Mouse (Mus musculus): ENCODE results near the gene Ces1f. TPM values are rescaled to one million over a fixed set of nuclear protein-coding genes. Genes with fewer than 3 reads are reported as not detected.

The Ces1f gene
- polyA plus RNA-seq (2015; fragmentation: Nextera tagmentation; extraction: Ambion mirVana): 0.13 and 0.43 TPM in 2 replicates

- Histone ChIP-seq H3K4me1 (ENCODE audit: control insufficient read depth, insufficient read depth, low read length) (no peaks in the 10 kb centered on the region), H3K27ac (ENCODE audit: low read length) (no peak within 1 kb of the TSS), H3K9me3 (ENCODE audit: control insufficient read depth, low read length) (no peaks in the 10 kb centered on the region), H3K9ac (ENCODE audit: low read depth, low read length) (no peak within 1 kb of the TSS), H3K36me3 (ENCODE audit: control insufficient read depth, insufficient read depth, low read length) (no peaks in the 10 kb centered on the region), H3K4me2 (ENCODE audit: low read depth, low read length) (no peak within 1 kb of the TSS), H3K27me3 (replicated peaks; ENCODE audit: control insufficient read depth, insufficient read depth, low read length) (no peaks in the 10 kb centered on the region), H3K4me3 (ENCODE audit: low read length) (no peak within 1 kb of the TSS)
- 100% methylated on average over 1 of the region's 1 CpGs for WGBS
- no peak for ATAC-seq
These were observed at the start of gene Ces1f for GRCm38 (mm10) chr8:93279556-93279955. TSS of gene Ces1f (minus strand) at chr8:93279747.

- Histone ChIP-seq H3K27me3 (replicated peaks; ENCODE audit: control insufficient read depth, insufficient read depth, low read length) (no peaks in the 10 kb centered on the region), H3K4me1 (ENCODE audit: control insufficient read depth, insufficient read depth, low read length) (no peaks in the 10 kb centered on the region), H3K4me2 (ENCODE audit: low read depth, low read length) (no peak overlapping the region), H3K36me3 (ENCODE audit: control insufficient read depth, insufficient read depth, low read length) (no peaks in the 10 kb centered on the region), H3K9me3 (ENCODE audit: control insufficient read depth, low read length) (no peaks in the 10 kb centered on the region), H3K4me3 (ENCODE audit: low read length) (no peak overlapping the region), H3K9ac (ENCODE audit: low read depth, low read length) (no peak overlapping the region), H3K27ac (ENCODE audit: low read length) (no peak overlapping the region)
- 62% methylated on average over 2 of the region's 2 CpGs for WGBS
- peak; percentile 87 for ATAC-seq
These were observed 45.6 kb upstream of the Ces1f start for GRCm38 (mm10) chr8:93325123-93325522.

GRCm38 (mm10) chr8:93317031-93317430, 37.5 kb upstream of the Ces1f start:
- no peak for ATAC-seq
- Histone ChIP-seq H3K27me3 (replicated peaks; ENCODE audit: control insufficient read depth, insufficient read depth, low read length) (no peaks in the 10 kb centered on the region), H3K4me2 (ENCODE audit: low read depth, low read length) (no peak overlapping the region), H3K27ac (ENCODE audit: low read length) (no peak overlapping the region), H3K4me3 (ENCODE audit: low read length) (no peak overlapping the region), H3K9ac (ENCODE audit: low read depth, low read length) (no peak overlapping the region), H3K9me3 (ENCODE audit: control insufficient read depth, low read length) (no peaks in the 10 kb centered on the region), H3K4me1 (ENCODE audit: control insufficient read depth, insufficient read depth, low read length) (no peaks in the 10 kb centered on the region), H3K36me3 (ENCODE audit: control insufficient read depth, insufficient read depth, low read length) (no peaks in the 10 kb centered on the region)
- 90% methylated on average over 2 of the region's 2 CpGs for WGBS

GRCm38 (mm10) chr8:93315557-93315956, 36.0 kb upstream of the Ces1f start:
- H3K4me3 ChIP-seq (ENCODE audit: low read length): no peak overlapping the region
- H3K9me3 ChIP-seq (ENCODE audit: control insufficient read depth, low read length): no peaks in the 10 kb centered on the region
- no peak for ATAC-seq
- no peak overlapping the region for H3K9ac ChIP-seq (ENCODE audit: low read depth, low read length)
- no peak overlapping the region for H3K27ac ChIP-seq (ENCODE audit: low read length)
- no peaks in the 10 kb centered on the region for H3K36me3 ChIP-seq (ENCODE audit: control insufficient read depth, insufficient read depth, low read length)
- H3K27me3 ChIP-seq (replicated peaks; ENCODE audit: control insufficient read depth, insufficient read depth, low read length): no peaks in the 10 kb centered on the region
- WGBS: 87% methylated on average over 2 of the region's 2 CpGs
- no peaks in the 10 kb centered on the region for H3K4me1 ChIP-seq (ENCODE audit: control insufficient read depth, insufficient read depth, low read length)
- H3K4me2 ChIP-seq (ENCODE audit: low read depth, low read length): no peak overlapping the region

GRCm38 (mm10) chr8:93283896-93284295, 4.3 kb upstream of the Ces1f start:
- H3K27me3 ChIP-seq (replicated peaks; ENCODE audit: control insufficient read depth, insufficient read depth, low read length): no peaks in the 10 kb centered on the region
- no peaks in the 10 kb centered on the region for H3K36me3 ChIP-seq (ENCODE audit: control insufficient read depth, insufficient read depth, low read length)
- H3K4me1 ChIP-seq (ENCODE audit: control insufficient read depth, insufficient read depth, low read length): no peaks in the 10 kb centered on the region
- H3K27ac ChIP-seq (ENCODE audit: low read length): no peak overlapping the region
- no peak overlapping the region for H3K4me2 ChIP-seq (ENCODE audit: low read depth, low read length)
- no peaks in the 10 kb centered on the region for H3K9me3 ChIP-seq (ENCODE audit: control insufficient read depth, low read length)
- no peak for ATAC-seq
- H3K4me3 ChIP-seq (ENCODE audit: low read length): no peak overlapping the region
- WGBS: 81% methylated on average over 2 of the region's 2 CpGs
- H3K9ac ChIP-seq (ENCODE audit: low read depth, low read length): no peak overlapping the region

GRCm38 (mm10) chr8:93282349-93282748, 2.8 kb upstream of the Ces1f start:
- ATAC-seq: no peak
- H3K36me3 ChIP-seq (ENCODE audit: control insufficient read depth, insufficient read depth, low read length): no peaks in the 10 kb centered on the region
- no peak overlapping the region for H3K9ac ChIP-seq (ENCODE audit: low read depth, low read length)
- H3K27ac ChIP-seq (ENCODE audit: low read length): no peak overlapping the region
- 80% methylated on average over 3 of the region's 3 CpGs for WGBS
- H3K4me3 ChIP-seq (ENCODE audit: low read length): no peak overlapping the region
- H3K27me3 ChIP-seq (replicated peaks; ENCODE audit: control insufficient read depth, insufficient read depth, low read length): no peaks in the 10 kb centered on the region
- H3K4me2 ChIP-seq (ENCODE audit: low read depth, low read length): no peak overlapping the region
- H3K9me3 ChIP-seq (ENCODE audit: control insufficient read depth, low read length): no peaks in the 10 kb centered on the region
- H3K4me1 ChIP-seq (ENCODE audit: control insufficient read depth, insufficient read depth, low read length): no peaks in the 10 kb centered on the region

- no peak overlapping the region for H3K9ac ChIP-seq (ENCODE audit: low read depth, low read length)
- H3K4me3 ChIP-seq (ENCODE audit: low read length): no peak overlapping the region
- WGBS: 69% methylated on average over 4 of the region's 4 CpGs
- H3K36me3 ChIP-seq (ENCODE audit: control insufficient read depth, insufficient read depth, low read length): no peaks in the 10 kb centered on the region
- H3K9me3 ChIP-seq (ENCODE audit: control insufficient read depth, low read length): no peaks in the 10 kb centered on the region
- H3K27ac ChIP-seq (ENCODE audit: low read length): no peak overlapping the region
- no peaks in the 10 kb centered on the region for H3K4me1 ChIP-seq (ENCODE audit: control insufficient read depth, insufficient read depth, low read length)
- no peaks in the 10 kb centered on the region for H3K27me3 ChIP-seq (replicated peaks; ENCODE audit: control insufficient read depth, insufficient read depth, low read length)
- ATAC-seq: no peak
- no peak overlapping the region for H3K4me2 ChIP-seq (ENCODE audit: low read depth, low read length)
These were observed 1.3 kb downstream of the Ces1f start for GRCm38 (mm10) chr8:93278176-93278805.

GRCm38 (mm10) chr8:93274609-93275008, 4.9 kb downstream of the Ces1f start:
- no peaks in the 10 kb centered on the region for H3K4me1 ChIP-seq (ENCODE audit: control insufficient read depth, insufficient read depth, low read length)
- no peak overlapping the region for H3K4me3 ChIP-seq (ENCODE audit: low read length)
- no peaks in the 10 kb centered on the region for H3K27me3 ChIP-seq (replicated peaks; ENCODE audit: control insufficient read depth, insufficient read depth, low read length)
- H3K9me3 ChIP-seq (ENCODE audit: control insufficient read depth, low read length): no peaks in the 10 kb centered on the region
- no peaks in the 10 kb centered on the region for H3K36me3 ChIP-seq (ENCODE audit: control insufficient read depth, insufficient read depth, low read length)
- H3K27ac ChIP-seq (ENCODE audit: low read length): no peak overlapping the region
- 74% methylated on average over 4 of the region's 4 CpGs for WGBS
- ATAC-seq: no peak
- H3K4me2 ChIP-seq (ENCODE audit: low read depth, low read length): no peak overlapping the region
- no peak overlapping the region for H3K9ac ChIP-seq (ENCODE audit: low read depth, low read length)

DNA sequence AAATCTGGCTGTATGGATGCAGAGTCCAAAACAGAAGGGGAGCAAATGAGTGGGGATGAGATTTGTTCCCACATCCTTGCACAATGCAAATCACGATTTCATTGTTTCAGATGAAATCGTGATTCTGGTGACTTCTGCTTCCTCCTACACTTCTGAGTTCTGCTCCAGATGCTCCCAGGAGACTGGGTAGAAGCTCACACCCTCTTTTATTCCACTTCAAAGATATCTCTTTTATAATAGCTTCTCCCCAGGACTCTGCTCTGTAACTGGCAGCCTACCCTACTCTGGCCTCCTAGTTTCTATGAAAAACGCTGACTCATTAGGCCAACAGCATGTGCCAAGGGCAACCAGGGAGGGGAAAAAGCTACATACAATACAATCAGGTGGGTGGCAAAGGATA, 6.2 kb downstream of the Ces1f start:
- no peaks in the 10 kb centered on the region for H3K36me3 ChIP-seq (ENCODE audit: control insufficient read depth, insufficient read depth, low read length)
- no peak overlapping the region for H3K9ac ChIP-seq (ENCODE audit: low read depth, low read length)
- WGBS: 77% methylated on average over 3 of the region's 3 CpGs
- H3K27ac ChIP-seq (ENCODE audit: low read length): no peak overlapping the region
- H3K27me3 ChIP-seq (replicated peaks; ENCODE audit: control insufficient read depth, insufficient read depth, low read length): no peaks in the 10 kb centered on the region
- no peak overlapping the region for H3K4me3 ChIP-seq (ENCODE audit: low read length)
- H3K9me3 ChIP-seq (ENCODE audit: control insufficient read depth, low read length): no peaks in the 10 kb centered on the region
- H3K4me1 ChIP-seq (ENCODE audit: control insufficient read depth, insufficient read depth, low read length): no peaks in the 10 kb centered on the region
- peak; percentile 81 for ATAC-seq
- H3K4me2 ChIP-seq (ENCODE audit: low read depth, low read length): no peak overlapping the region

- no peak overlapping the region for H3K9ac ChIP-seq (ENCODE audit: low read depth, low read length)
- H3K36me3 ChIP-seq (ENCODE audit: control insufficient read depth, insufficient read depth, low read length): no peaks in the 10 kb centered on the region
- ATAC-seq: 0 out of 2 replicates have a peak, but pooled peaks have one; percentile 18
- no peak overlapping the region for H3K4me2 ChIP-seq (ENCODE audit: low read depth, low read length)
- H3K27me3 ChIP-seq (replicated peaks; ENCODE audit: control insufficient read depth, insufficient read depth, low read length): no peaks in the 10 kb centered on the region
- H3K9me3 ChIP-seq (ENCODE audit: control insufficient read depth, low read length): no peaks in the 10 kb centered on the region
- no peak overlapping the region for H3K4me3 ChIP-seq (ENCODE audit: low read length)
- no peak overlapping the region for H3K27ac ChIP-seq (ENCODE audit: low read length)
- no peaks in the 10 kb centered on the region for H3K4me1 ChIP-seq (ENCODE audit: control insufficient read depth, insufficient read depth, low read length)
- WGBS: 69% methylated on average over 4 of the region's 4 CpGs
These were observed 6.9 kb downstream of the Ces1f start for GRCm38 (mm10) chr8:93272686-93273085.

Measured in intestine, embryonic 16.5 days (tissue).